Mouse (Mus musculus) urinary bladder, postnatal 10 days (tissue): ENCODE measurements around the gene Helq.

Source experiments
- DNase-seq: peaks from one replicate; pipeline ENCODE4 v3.0.0; 2022; ENCODE audit warnings: low spot score

The Helq gene

DNA sequence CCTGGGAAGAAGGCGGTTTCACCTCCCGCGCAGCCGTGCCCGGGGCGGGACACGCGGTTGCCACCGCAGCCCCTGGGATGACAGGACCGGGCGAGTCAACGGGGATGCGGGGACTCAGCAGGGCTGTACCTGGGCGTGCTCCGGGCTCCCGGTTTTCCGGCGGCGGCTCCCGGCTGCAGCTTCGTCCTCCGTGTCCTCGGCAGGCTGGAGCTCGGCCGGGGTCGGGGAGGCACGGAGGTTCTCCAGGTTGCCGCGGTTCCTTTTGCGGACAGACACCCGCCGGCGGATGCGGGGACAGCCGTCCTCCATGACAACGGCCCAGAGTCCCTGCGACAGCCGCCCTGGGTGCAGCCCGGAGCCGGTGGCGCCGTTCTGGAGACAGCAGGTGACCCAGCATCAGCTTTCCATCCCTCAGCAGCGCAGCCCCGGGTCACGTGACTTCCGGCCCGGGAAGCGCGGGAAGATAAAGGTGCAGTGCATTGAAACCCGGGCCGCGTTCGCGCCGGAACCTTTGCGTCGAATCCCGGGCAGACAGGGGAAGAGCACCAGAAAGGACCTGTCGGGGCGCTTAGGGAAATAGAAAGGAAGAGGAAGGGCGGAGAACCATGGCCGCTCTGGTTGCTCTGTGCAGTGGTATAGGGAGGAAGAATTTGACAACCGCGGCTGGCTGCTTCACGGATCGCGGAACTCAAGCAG is at the start of gene Helq, which contains the start of gene Mrps18c:
TSS of gene Helq (minus strand) at position 434 of the 696 bp plus-strand sequence.
TSS of gene Mrps18c (plus strand) at position 463 of the 696 bp plus-strand sequence.
- peak; percentile 59 for DNase-seq

- no peak for DNase-seq
These were observed 48.7 kb upstream of the Helq start for GRCm38 (mm10) chr5:100847143-100847542.

DNA sequence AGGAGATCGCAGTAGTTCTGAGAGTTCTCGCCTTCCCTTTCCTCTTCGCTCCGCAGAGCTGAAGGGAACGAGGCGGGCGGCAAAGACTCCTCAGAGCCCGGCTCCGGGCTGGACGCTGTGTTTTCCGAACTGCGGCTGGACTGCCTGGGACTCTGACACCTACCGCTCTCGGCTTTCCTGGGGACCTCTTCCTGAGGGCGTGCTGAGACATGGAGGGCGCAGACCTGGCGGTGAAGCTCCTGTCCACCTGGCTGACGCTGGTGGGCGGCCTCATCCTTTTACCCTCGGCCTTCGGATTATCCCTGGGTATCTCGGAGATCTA is 48.2 kb upstream of the Helq start:
- DNase-seq, result no peak

- peak; percentile 46 for DNase-seq
These were observed 47.6 kb upstream of the Helq start for GRCm38 (mm10) chr5:100845848-100846598.

GRCm38 (mm10) chr5:100845485-100845847 is 47.1 kb upstream of the Helq start, which contains the start of gene Gpat3:
TSS of gene Gpat3 (plus strand) at chr5:100845713.
- DNase-seq, result no peak

DNA sequence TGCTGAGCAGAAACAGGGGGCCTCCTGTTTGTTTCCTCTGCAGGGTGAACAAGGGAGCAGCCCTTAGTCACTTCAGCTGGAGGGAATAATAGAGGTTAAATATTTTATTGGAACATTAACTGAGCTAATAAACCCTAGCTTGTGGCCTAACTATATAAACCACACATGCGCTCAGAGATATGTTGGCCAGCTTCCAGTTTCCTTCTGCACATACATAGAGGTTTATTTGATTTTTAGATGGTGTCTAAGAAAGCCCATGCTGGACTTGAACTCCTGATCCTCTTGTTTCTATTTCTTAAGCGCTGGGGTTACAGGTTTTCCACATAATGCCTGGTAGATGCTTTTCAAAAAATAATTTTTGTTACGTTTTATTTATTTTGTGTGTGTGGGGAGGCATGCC is 46.1 kb upstream of the Helq start:
- no peak for DNase-seq

GRCm38 (mm10) chr5:100837907-100838306 is 39.5 kb upstream of the Helq start:
- DNase-seq, result no peak

DNA sequence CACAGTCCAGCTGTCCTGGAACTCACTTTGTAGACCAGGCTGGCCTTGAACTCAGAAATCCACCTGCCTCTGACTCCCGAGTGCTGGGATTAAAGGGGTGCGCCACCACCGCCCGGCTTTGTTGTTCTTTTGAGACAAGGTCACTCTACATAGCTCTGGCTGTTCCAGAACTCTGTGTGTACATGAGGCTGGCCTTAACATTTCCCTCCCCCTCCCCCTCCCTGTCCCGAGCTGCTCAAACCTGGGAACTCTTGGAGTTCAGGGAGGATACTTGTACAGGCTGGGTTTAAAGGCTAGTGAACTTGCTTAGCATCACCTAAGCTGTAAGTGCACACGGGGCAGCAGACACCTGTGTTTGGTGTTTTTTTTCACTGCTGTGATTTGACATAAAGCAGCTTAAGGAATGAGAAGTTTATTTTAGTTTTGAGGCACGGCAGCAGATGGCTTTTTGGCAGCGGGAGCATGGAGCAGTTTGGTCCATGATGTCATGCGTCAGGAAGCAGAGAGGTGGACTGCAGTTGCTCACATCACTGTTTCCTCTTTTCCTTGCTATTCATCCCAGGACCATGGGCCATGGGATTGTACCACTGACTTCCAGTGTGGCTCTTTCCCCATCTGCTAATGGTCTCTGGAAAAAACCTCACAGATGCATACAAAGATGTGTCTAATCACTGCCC is 37.6 kb upstream of the Helq start:
- DNase-seq, result no peak

GRCm38 (mm10) chr5:100833841-100834240 is 35.4 kb upstream of the Helq start:
- no peak for DNase-seq

GRCm38 (mm10) chr5:100832680-100833079 is 34.3 kb upstream of the Helq start:
- no peak for DNase-seq

- DNase-seq, result no peak
These were observed 30.3 kb upstream of the Helq start for GRCm38 (mm10) chr5:100828701-100829100.

DNA sequence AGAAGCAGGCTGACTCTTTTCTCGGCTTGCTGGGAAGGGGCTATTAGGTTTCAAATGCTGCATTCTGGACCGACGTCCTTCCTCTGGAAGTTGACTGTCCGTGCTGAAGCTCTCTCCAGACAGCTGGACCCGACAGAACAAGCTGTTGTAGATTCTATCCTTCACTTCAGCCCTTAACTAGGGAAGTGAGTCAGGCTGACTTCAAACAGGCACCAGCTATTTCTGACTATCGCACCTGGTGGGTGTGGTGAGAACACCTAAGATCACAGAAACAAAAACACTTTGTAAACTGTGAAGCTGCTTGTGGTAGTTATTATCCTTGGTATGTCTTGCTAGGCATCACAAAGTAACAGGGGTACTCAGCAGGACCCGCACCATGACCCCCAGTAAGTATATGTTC is 28.1 kb upstream of the Helq start:
- no peak for DNase-seq

- DNase-seq, result no peak
These were observed 27.6 kb upstream of the Helq start for GRCm38 (mm10) chr5:100825975-100826374.

DNA sequence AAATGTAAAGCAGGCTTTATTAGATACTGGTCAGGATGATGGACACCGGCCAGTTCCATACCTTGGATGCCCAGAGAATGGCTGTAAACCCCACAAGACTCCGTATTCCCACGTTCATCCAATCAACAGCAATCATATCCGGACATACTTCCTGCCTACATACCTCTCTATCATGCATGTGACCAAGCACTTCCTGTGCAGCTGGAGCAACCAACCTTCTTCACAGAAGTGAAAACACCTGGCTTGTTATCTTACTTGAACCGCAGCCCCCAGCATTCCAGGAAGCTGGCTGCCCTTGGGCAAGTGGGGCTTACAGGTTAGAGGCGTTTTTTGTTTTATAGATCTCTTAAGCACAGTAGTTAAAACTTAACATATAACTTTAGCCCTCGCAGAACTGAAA is 24.4 kb upstream of the Helq start:
- DNase-seq, result no peak

- DNase-seq, result no peak
These were observed 23.0 kb upstream of the Helq start for GRCm38 (mm10) chr5:100821375-100821774.

GRCm38 (mm10) chr5:100820483-100821184 is 22.2 kb upstream of the Helq start, which contains the start of gene Abraxas1:
TSS of gene Abraxas1 (minus strand) at chr5:100820965.
- DNase-seq, result peak; percentile 45

GRCm38 (mm10) chr5:100819568-100820480 is 21.4 kb upstream of the Helq start:
- no peak for DNase-seq

DNA sequence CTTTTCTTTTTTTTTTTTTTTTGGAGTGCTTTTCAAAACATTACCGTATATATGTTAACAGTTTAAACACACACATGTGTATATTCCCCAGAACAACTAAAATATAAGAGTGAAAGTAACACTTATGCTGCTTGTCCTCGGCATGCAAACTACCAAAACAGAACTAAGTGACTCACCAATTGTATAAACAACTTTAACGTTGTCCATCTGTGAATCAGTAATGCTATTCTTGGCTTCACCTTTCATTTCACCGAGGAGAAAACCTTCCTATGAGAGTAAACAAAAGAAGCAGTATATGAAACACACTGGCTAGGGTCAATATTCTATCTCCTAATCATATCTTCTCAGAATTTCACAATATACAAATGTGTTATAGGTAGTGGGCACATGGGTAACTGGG is 19.9 kb upstream of the Helq start:
- no peak for DNase-seq

DNA sequence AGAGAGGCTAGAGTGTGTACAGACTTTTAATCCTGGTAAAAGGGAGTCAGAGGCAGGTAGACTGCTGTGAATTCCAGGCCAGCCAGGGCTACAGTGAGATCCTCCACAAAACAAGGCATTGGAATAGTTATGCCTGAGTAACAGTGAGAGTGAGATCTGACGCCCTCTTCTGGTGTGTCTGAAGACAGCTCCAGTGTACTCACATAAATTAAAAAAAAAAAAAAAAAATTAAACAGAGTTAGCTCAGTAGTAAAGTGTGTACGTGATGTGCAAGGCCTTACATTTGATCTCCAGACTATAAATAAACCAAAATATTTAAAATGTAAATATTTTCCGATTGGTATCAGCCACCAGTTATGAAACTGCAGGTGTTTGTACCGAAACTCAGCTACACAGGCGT is 4.3 kb downstream of the Helq start:
- DNase-seq, result no peak

DNA sequence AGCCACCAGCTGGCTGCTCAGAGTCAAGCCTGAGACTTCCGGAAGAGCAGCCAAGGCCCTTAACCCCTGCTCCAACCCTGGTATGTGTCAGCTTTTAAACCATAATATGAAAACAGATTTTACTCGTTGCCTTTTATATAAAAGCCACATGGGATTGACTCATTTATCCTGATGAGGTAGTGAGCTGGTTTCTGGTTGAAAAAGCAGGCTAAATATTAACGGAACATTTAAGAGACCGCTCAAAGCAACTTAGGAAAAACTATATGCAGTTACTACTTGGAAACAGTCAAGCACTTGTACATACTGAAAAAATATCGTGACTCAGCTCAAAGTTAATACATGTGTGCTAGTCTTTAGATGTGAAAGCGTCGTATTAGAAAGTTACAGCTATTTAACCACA is 6.1 kb downstream of the Helq start:
- no peak for DNase-seq

GRCm38 (mm10) chr5:100787527-100787926 is 10.9 kb downstream of the Helq start:
- no peak for DNase-seq
